Mouse (Mus musculus) pancreas, adult 10 weeks (tissue): ENCODE data around the gene Grhpr. TPM values are rescaled to one million over a fixed set of nuclear protein-coding genes. Genes with fewer than 3 reads are reported as not detected.

ENCODE experiments used
- polyA plus RNA-seq: library from polyadenylated mRNA; stranded (reverse); fragments of 350-450 nt; fragmentation: Illumina TruSeq; extraction: RNeasy Lipid Tissue Mini Kit (QIAGEN cat#74804); gene quantifications from one replicate; pipeline ENCODE4 v1.2.3, GENCODE M21; 2015; ENCODE audit warnings: low read depth, low replicate concordance; ENCODE audit not compliant: insufficient read depth

Grhpr gene
- polyA plus RNA-seq: 16.3 TPM

GRCm38 (mm10) chr4:44981280-44981973 lies at the start of gene Grhpr:
TSS of gene Grhpr (plus strand) at chr4:44981395.

GRCm38 (mm10) chr4:45012105-45012975 lies 31.1 kb downstream of the Grhpr start, which contains the start of gene Zbtb5:
TSS of gene Zbtb5 (minus strand) at chr4:45012412.

GRCm38 (mm10) chr4:45018452-45018980 lies 37.3 kb downstream of the Grhpr start, which contains the start of gene Polr1e:
TSS of gene Polr1e (plus strand) at chr4:45018583.

Other genes starting within 250 kb of the Grhpr start
- 14.1 TPM for gene Zcchc7, start 225.5 kb upstream of the Grhpr start, polyA plus RNA-seq
- 2.3 TPM for gene Zbtb5, start 31.0 kb downstream of the Grhpr start, polyA plus RNA-seq
- gene Polr1e, start 37.2 kb downstream of the Grhpr start, polyA plus RNA-seq: 7.0 TPM
- gene Fbxo10, start 103.2 kb downstream of the Grhpr start, polyA plus RNA-seq: 1.7 TPM
- gene Tomm5, start 126.7 kb downstream of the Grhpr start, polyA plus RNA-seq: 25.0 TPM
- gene Frmpd1, start 203.5 kb downstream of the Grhpr start, polyA plus RNA-seq: not detected